In genomic region chr13:36116520-36117142, GRCm38 (mm10) we compare ENCODE assay signal across 8 mouse cellular contexts. TPM values are rescaled to one million over a fixed set of nuclear protein-coding genes. Genes with fewer than 3 reads are reported as not detected.
A peak's percentile ranks its signal among the peaks of the same experiment; 100 is the strongest.
DNase-seq lines count a peak whose midpoint lies in the region; ATAC-seq and TF ChIP-seq lines count a peak whose summit lies in the region.

No protein-coding gene starts in this region.

- no peak overlapping the region; the same call in 1 of the 2 replicates for H3K27ac ChIP-seq in bone marrow, adult 2 months (ENCODE audit: control insufficient read depth, insufficient read depth, low read depth, low read length, poor library complexity)
- no peak overlapping the region for H3K27ac ChIP-seq in embryonic fibroblast, embryonic 13.5 days (ENCODE audit: insufficient read depth, low read length)
- peak overlapping the region; percentile 92 to 96; a peak in 3 of 4 replicates for H3K27ac ChIP-seq in heart, embryonic 14.5 days (replicated peaks in 1 of 2; ENCODE audit: control insufficient read depth in 1 of 2, insufficient read depth in 1 of 2, low read depth in 2 of 2, low read length in 2 of 2)
- H3K27ac ChIP-seq in liver, embryonic 16.5 days (ENCODE audit: low read length) = peak overlapping the region; percentile 91
- H3K27ac ChIP-seq in neural tube, embryonic 14.5 days (ENCODE audit: low read depth, low read length) = no peak overlapping the region

- TF ChIP-seq POLR2A in bone marrow, adult 2 months (IDR thresholded peaks at IDR 0.05; ENCODE audit: borderline replicate concordance, control insufficient read depth, low read depth, low read length) = no peak
- no peak for TF ChIP-seq POLR2A in embryonic fibroblast, embryonic 13.5 days (IDR thresholded peaks at IDR 0.05; ENCODE audit: low read depth, low read length)

- TF ChIP-seq CTCF in bone marrow, adult 2 months (IDR thresholded peaks at IDR 0.05; ENCODE audit: control insufficient read depth, insufficient read depth, low read length) = no peak
- TF ChIP-seq CTCF in embryonic fibroblast, embryonic 13.5 days (IDR thresholded peaks at IDR 0.05; ENCODE audit: borderline replicate concordance, insufficient read depth, low read length) = no peak

- no peaks in the 10 kb centered on the region for H3K4me1 ChIP-seq in bone marrow, adult 2 months (ENCODE audit: control insufficient read depth, insufficient read depth, low read length)
- H3K4me1 ChIP-seq in embryonic fibroblast, embryonic 13.5 days (ENCODE audit: control insufficient read depth, insufficient read depth, low read length) = no peaks in the 10 kb centered on the region
- peaks cover 0 to 15% of the 10 kb centered on the region in 2 experiments; a peak in 3 of 4 replicates for H3K4me1 ChIP-seq in heart, embryonic 14.5 days (ENCODE audit: control insufficient read depth in 2 of 2, insufficient read depth in 2 of 2, low read length in 2 of 2)
- H3K4me1 ChIP-seq in liver, embryonic 16.5 days (ENCODE audit: control insufficient read depth, low read depth, low read length) = peaks cover 22% of the 10 kb centered on the region
- H3K4me1 ChIP-seq in neural tube, embryonic 14.5 days (ENCODE audit: control insufficient read depth, insufficient read depth, low read length) = no peaks in the 10 kb centered on the region; the same call in 1 of the 2 replicates

- 6% methylated on average over 21 of the region's 21 CpGs for WGBS in bone marrow, adult 2 months
- WGBS in heart, embryonic 14.5 days = 8% methylated on average over 21 of the region's 21 CpGs
- WGBS in liver, embryonic 16.5 days (ENCODE audit: insufficient replicate concordance) = 4% methylated on average over 21 of the region's 21 CpGs
- WGBS in neural tube, embryonic 14.5 days = 8% methylated on average over 21 of the region's 21 CpGs

- no peaks in the 10 kb centered on the region for H3K27me3 ChIP-seq in heart, embryonic 14.5 days (ENCODE audit: control insufficient read depth, insufficient read depth, low read length)
- no peaks in the 10 kb centered on the region for H3K27me3 ChIP-seq in liver, embryonic 16.5 days (ENCODE audit: control insufficient read depth, insufficient read depth, low read depth, low read length)
- H3K27me3 ChIP-seq in neural tube, embryonic 14.5 days (ENCODE audit: control insufficient read depth, insufficient read depth, low read length) = no peaks in the 10 kb centered on the region

- no peak for ATAC-seq in heart, embryonic 14.5 days (ENCODE audit: insufficient number of reproducible peaks, insufficient read depth, low FRiP score, low read depth)
- ATAC-seq in liver, embryonic 16.5 days (ENCODE audit: low read depth) = peak; percentile 11; the same call in 1 of the 2 replicates
- ATAC-seq in neural tube, embryonic 14.5 days (ENCODE audit: low read depth) = peak; percentile 29

- no peaks in the 10 kb centered on the region for H3K9me3 ChIP-seq in heart, embryonic 14.5 days (ENCODE audit: control insufficient read depth, low read length)
- no peaks in the 10 kb centered on the region for H3K9me3 ChIP-seq in liver, embryonic 16.5 days (replicated peaks; ENCODE audit: control insufficient read depth, low read length)
- no peaks in the 10 kb centered on the region for H3K9me3 ChIP-seq in neural tube, embryonic 14.5 days (ENCODE audit: control insufficient read depth, low read length)

- peak overlapping the region; percentile 85 for H3K4me2 ChIP-seq in heart, embryonic 14.5 days (ENCODE audit: low read length)
- peak overlapping the region; percentile 93 for H3K4me2 ChIP-seq in liver, embryonic 16.5 days (ENCODE audit: low read depth, low read length)
- peak overlapping the region; percentile 81 for H3K4me2 ChIP-seq in neural tube, embryonic 14.5 days (ENCODE audit: low read depth, low read length)

- peak; percentile 39 to 43 for DNase-seq in B cell, adult 2 months
- peak; percentile 60 to 78 for DNase-seq in kidney, postnatal 25 days
- peak; percentile 56 for DNase-seq in testis, postnatal 14 days (ENCODE audit: low spot score)

- peak overlapping the region; percentile 79 for H3K9ac ChIP-seq in heart, embryonic 14.5 days (ENCODE audit: low read length)
- peak overlapping the region; percentile 77 for H3K9ac ChIP-seq in liver, embryonic 16.5 days (ENCODE audit: low read depth, low read length)
- H3K9ac ChIP-seq in neural tube, embryonic 14.5 days (replicated peaks; ENCODE audit: low read depth, low read length) = peak overlapping the region; percentile 68

- H3K4me3 ChIP-seq in bone marrow, adult 2 months (replicated peaks; ENCODE audit: control insufficient read depth, low read depth, low read length) = peak overlapping the region; percentile 68
- H3K4me3 ChIP-seq in embryonic fibroblast, embryonic 13.5 days (ENCODE audit: insufficient read depth, low read length) = peak overlapping the region; percentile 89
- peak overlapping the region; percentile 70 to 88 for H3K4me3 ChIP-seq in heart, embryonic 14.5 days (ENCODE audit: control insufficient read depth in 1 of 2, insufficient read depth in 1 of 2, low read depth in 1 of 2, low read length in 2 of 2)
- peak overlapping the region; percentile 89 for H3K4me3 ChIP-seq in liver, embryonic 16.5 days (ENCODE audit: low read depth, low read length)
- peak overlapping the region; percentile 68 for H3K4me3 ChIP-seq in neural tube, embryonic 14.5 days (ENCODE audit: low read depth, low read length)

- no peaks in the 10 kb centered on the region for H3K36me3 ChIP-seq in heart, embryonic 14.5 days (ENCODE audit: control insufficient read depth, insufficient read depth, low read length)
- no peaks in the 10 kb centered on the region for H3K36me3 ChIP-seq in liver, embryonic 16.5 days (ENCODE audit: control insufficient read depth, insufficient read depth)
- H3K36me3 ChIP-seq in neural tube, embryonic 14.5 days (ENCODE audit: control insufficient read depth, insufficient read depth, low read length) = no peaks in the 10 kb centered on the region

RNA-seq across cellular contexts. Expression of gene Fars2, which starts 0.6 kb away (rescaled TPM):
- 13.1 and 29.7 TPM in 2 replicates for polyA plus RNA-seq in bone marrow, adult 2 months (2011; ENCODE audit: insufficient read depth, insufficient read length, low replicate concordance, missing spikeins)
- polyA plus RNA-seq in embryonic fibroblast, embryonic 13.5 days (2011; ENCODE audit: insufficient read length, low read depth, missing spikeins) = 14.0 and 16.0 TPM in 2 replicates
- polyA plus RNA-seq in heart, embryonic 14.5 days (2014; fragmentation: Nextera tagmentation; extraction: Ambion mirVana) = 58.6 and 68.1 TPM in 2 replicates
- polyA plus RNA-seq in liver, embryonic 16.5 days (2015; fragmentation: Nextera tagmentation; extraction: Ambion mirVana) = 26.0 and 26.8 TPM in 2 replicates
- polyA plus RNA-seq in neural tube, embryonic 14.5 days (2014; fragmentation: Nextera tagmentation; extraction: Ambion mirVana) = 26.7 and 27.2 TPM in 2 replicates

RNA-seq across cellular contexts. Expression of gene Lyrm4, which starts 0.7 kb away (rescaled TPM):
- polyA plus RNA-seq in bone marrow, adult 2 months (2011; ENCODE audit: insufficient read depth, insufficient read length, low replicate concordance, missing spikeins) = 8.9 and 10.9 TPM in 2 replicates
- polyA plus RNA-seq in embryonic fibroblast, embryonic 13.5 days (2011; ENCODE audit: insufficient read length, low read depth, missing spikeins) = 7.0 and 8.2 TPM in 2 replicates
- 31.6 and 32.5 TPM in 2 replicates for polyA plus RNA-seq in heart, embryonic 14.5 days (2014; fragmentation: Nextera tagmentation; extraction: Ambion mirVana)
- polyA plus RNA-seq in liver, embryonic 16.5 days (2015; fragmentation: Nextera tagmentation; extraction: Ambion mirVana) = 16.9 and 17.1 TPM in 2 replicates
- polyA plus RNA-seq in neural tube, embryonic 14.5 days (2014; fragmentation: Nextera tagmentation; extraction: Ambion mirVana) = 41.2 and 46.4 TPM in 2 replicates

Comparison
In these comparisons a context has a peak if more than half of its experiments do, and no peak if none do; other contexts are left out.
1. H3K27ac ChIP-seq: peak in heart, embryonic 14.5 days (2 of 2) and liver, embryonic 16.5 days (single experiment); none in bone marrow, adult 2 months (single experiment), embryonic fibroblast, embryonic 13.5 days (single experiment) and neural tube, embryonic 14.5 days (single experiment).
2. Peak in every context shown above with its lines, with median percentiles within 50 percentile points of each other: DNase-seq, H3K4me3 ChIP-seq, H3K4me2 ChIP-seq and H3K9ac ChIP-seq.